Mouse (Mus musculus): ENCODE data around the gene Ntf5.

Ntf5 gene

GRCm38 (mm10) chr7:45403532-45404261 lies 9.8 kb upstream of the Ntf5 start:
- DNase-seq (ENCODE audit: low read depth, low spot score), result peak; percentile 81

GRCm38 (mm10) chr7:45405091-45406075 lies 8.1 kb upstream of the Ntf5 start, which contains the start of gene Kcna7:
Gene Kcna7 (plus strand): TSS chr7:45405653.
- DNase-seq (ENCODE audit: low read depth, low spot score), result peak; percentile 64

- peak; percentile 41 for DNase-seq (ENCODE audit: low read depth, low spot score)
These were observed 7.0 kb upstream of the Ntf5 start for GRCm38 (mm10) chr7:45406157-45407156.

GRCm38 (mm10) chr7:45407836-45408235 lies 5.7 kb upstream of the Ntf5 start:
- DNase-seq (ENCODE audit: low read depth, low spot score), result no peak

- no peak for DNase-seq (ENCODE audit: low read depth, low spot score)
These were observed 5.1 kb upstream of the Ntf5 start for GRCm38 (mm10) chr7:45408351-45408750.

GRCm38 (mm10) chr7:45408949-45409348 lies 4.5 kb upstream of the Ntf5 start:
- no peak for DNase-seq (ENCODE audit: low read depth, low spot score)

- DNase-seq (ENCODE audit: low read depth, low spot score), result no peak
These were observed 3.9 kb upstream of the Ntf5 start for GRCm38 (mm10) chr7:45409497-45410163.

GRCm38 (mm10) chr7:45412421-45412820 lies 1.1 kb upstream of the Ntf5 start:
- no peak for DNase-seq (ENCODE audit: low read depth, low spot score)

GRCm38 (mm10) chr7:45413864-45414739 lies 607 bp downstream of the Ntf5 start:
- DNase-seq (ENCODE audit: low read depth, low spot score), result peak; percentile 25

- no peak for DNase-seq (ENCODE audit: low read depth, low spot score)
These were observed 1.3 kb downstream of the Ntf5 start for GRCm38 (mm10) chr7:45414740-45415224.

GRCm38 (mm10) chr7:45415636-45416035 lies 2.1 kb downstream of the Ntf5 start:
- DNase-seq (ENCODE audit: low read depth, low spot score), result peak; percentile 72

GRCm38 (mm10) chr7:45417962-45418492 lies 4.5 kb downstream of the Ntf5 start:
- DNase-seq (ENCODE audit: low read depth, low spot score), result no peak

GRCm38 (mm10) chr7:45419859-45420614 lies 6.5 kb downstream of the Ntf5 start:
- no peak for DNase-seq (ENCODE audit: low read depth, low spot score)

- no peak for DNase-seq (ENCODE audit: low read depth, low spot score)
These were observed 7.1 kb downstream of the Ntf5 start, which contains the start of gene Lhb for GRCm38 (mm10) chr7:45420615-45420919. Gene Lhb (plus strand): TSS chr7:45420820.

- DNase-seq (ENCODE audit: low read depth, low spot score), result no peak
These were observed 7.7 kb downstream of the Ntf5 start for GRCm38 (mm10) chr7:45421194-45421593.

- no peak for DNase-seq (ENCODE audit: low read depth, low spot score)
These were observed 13.1 kb downstream of the Ntf5 start for GRCm38 (mm10) chr7:45426556-45426955.

- DNase-seq (ENCODE audit: low read depth, low spot score), result no peak
These were observed 20.3 kb downstream of the Ntf5 start for GRCm38 (mm10) chr7:45433835-45434202.

GRCm38 (mm10) chr7:45434203-45435015 lies 20.9 kb downstream of the Ntf5 start, which contains the start of gene Gys1:
Gene Gys1 (plus strand): TSS chr7:45434844.
- peak; percentile 100 for DNase-seq (ENCODE audit: low read depth, low spot score)

Measured in CD4-positive helper T cell, adult 2 months (primary cell).